Mouse (Mus musculus) cortical plate, adult 2 months (tissue): ENCODE data around the gene Col2a1.

Source experiments
- CTCF ChIP-seq: fragments of 200-500 bp; IDR thresholded peaks from 2 replicates; pipeline ENCODE4 v1.5.1; 2011; ENCODE audit warnings: mild to moderate bottlenecking, control low read depth, low read length; ENCODE audit not compliant: insufficient read depth; ENCODE audit errors: extremely low read depth
- POLR2A ChIP-seq: fragments of 200-500 bp; IDR thresholded peaks from 2 replicates; pipeline ENCODE4 v1.6.1; 2011; ENCODE audit warnings: mild to moderate bottlenecking, low read length, control low read depth; ENCODE audit not compliant: insufficient read depth; ENCODE audit errors: extremely low read depth

DNA sequence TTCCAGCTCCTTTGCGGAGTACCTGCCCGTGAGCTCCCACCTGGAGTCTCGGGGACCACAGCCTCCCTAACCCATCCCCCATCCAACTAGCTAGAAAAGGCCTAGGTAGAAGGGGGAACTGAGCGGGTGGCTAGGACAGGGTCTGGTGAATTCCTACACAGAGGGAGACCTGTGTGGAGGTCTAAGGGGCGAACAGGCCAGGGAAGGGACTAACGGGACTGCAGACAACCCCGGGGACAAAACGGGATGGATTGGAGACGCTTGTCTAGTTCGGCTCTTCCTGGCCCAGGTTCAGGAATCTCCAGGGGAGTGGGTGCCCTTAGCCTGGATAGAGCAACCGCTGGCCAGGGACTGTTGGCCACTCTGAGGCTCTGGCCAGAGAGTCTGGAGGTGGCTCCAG is 686 bp upstream of the Col2a1 start:
- TF ChIP-seq POLR2A (no peak), CTCF (no peak)
